Mouse (Mus musculus) bone marrow macrophage, adult 2 months (primary cell): Measurements from ENCODE around the gene Fgfr2.

Experiments used
- CTCF ChIP-seq: IDR thresholded peaks from 2 replicates; pipeline ENCODE4 v1.5.1; 2012; ENCODE audit warnings: low read depth, mild to moderate bottlenecking, low read length, moderate library complexity
- POLR2A ChIP-seq: IDR thresholded peaks from 2 replicates; pipeline ENCODE4 v1.6.1; 2012; ENCODE audit warnings: mild to moderate bottlenecking, low read depth, low read length, borderline replicate concordance

DNA sequence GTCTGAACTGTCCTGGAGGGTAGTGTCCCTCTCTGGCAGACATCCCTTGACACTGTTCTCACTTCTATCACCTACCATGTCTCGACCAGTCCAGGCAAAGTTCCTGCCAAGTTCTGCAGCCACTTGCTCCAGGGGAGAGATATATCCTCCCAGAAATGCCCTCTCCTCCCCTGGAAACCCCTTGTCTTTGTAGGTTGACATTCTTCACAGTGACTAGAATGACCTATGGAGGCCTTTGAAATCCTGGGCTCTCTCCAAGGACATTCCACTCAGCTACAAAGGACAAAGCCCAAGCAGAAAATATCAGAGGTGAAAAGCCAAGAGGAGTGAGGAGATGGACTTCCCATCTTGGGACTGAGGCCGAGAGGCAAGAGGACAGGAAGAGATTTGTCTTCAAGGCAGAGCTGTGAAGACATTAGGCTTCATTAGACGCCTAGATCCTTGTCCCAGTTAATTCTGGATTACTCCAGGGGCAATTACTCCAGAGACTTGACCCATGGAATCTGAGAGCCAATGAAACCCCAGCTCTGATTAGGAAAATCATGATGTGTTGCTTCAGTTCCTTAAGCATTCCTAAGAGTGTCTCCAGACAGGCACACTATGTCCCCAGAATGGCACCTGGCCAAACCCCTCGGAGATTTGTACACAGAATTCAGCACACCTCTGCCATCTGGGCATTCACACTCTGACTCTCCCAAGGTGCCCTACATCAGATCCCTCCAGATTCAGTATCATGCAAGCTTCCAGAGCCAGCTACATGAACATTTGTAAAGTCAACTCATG, 826.3 kb downstream of the Fgfr2 start:
- TF ChIP-seq CTCF: no peak
- TF ChIP-seq POLR2A: no peak
